In genomic region chr8:123891883-123892585, GRCm38 (mm10) we compare ENCODE assay signal across 8 mouse cellular contexts. TPM values are rescaled to one million over a fixed set of nuclear protein-coding genes. Genes with fewer than 3 reads are reported as not detected.
DNase-seq lines count a peak whose midpoint lies in the region; ATAC-seq and TF ChIP-seq lines count a peak whose summit lies in the region.

No protein-coding gene starts in this region.

- H3K36me3 ChIP-seq in forebrain, embryonic 16.5 days (ENCODE audit: control insufficient read depth, insufficient read depth), result no peaks in the 10 kb centered on the region
- H3K36me3 ChIP-seq in midbrain, embryonic 15.5 days (replicated peaks), result no peaks in the 10 kb centered on the region

- no peak for TF ChIP-seq CTCF in layer of hippocampus, adult 2 months (conservative IDR thresholded peaks at IDR 0.05)

- peaks cover 45% of the 10 kb centered on the region for H3K27me3 ChIP-seq in forebrain, embryonic 16.5 days (replicated peaks; ENCODE audit: control insufficient read depth, insufficient read depth, low read length)
- H3K27me3 ChIP-seq in midbrain, embryonic 15.5 days (replicated peaks), result peaks cover 48% of the 10 kb centered on the region

- ATAC-seq in forebrain, embryonic 16.5 days, result peak; percentile 82
- ATAC-seq in midbrain, embryonic 15.5 days (replicated peaks), result peak; percentile 93
- ATAC-seq in megakaryocyte progenitor cell, adult 5-6 weeks (replicated peaks; ENCODE audit: poor library complexity), result no peak

- H3K27ac ChIP-seq in forebrain, embryonic 16.5 days (ENCODE audit: low read length), result no peak overlapping the region; the same call in 1 of the 2 replicates
- H3K27ac ChIP-seq in layer of hippocampus, adult 2 months, result peak overlapping the region; percentile 97
- peak overlapping the region; percentile 70 for H3K27ac ChIP-seq in midbrain, embryonic 15.5 days

- under 1% methylated on average over 49 of the region's 49 CpGs for WGBS in forebrain, embryonic 16.5 days
- WGBS in midbrain, embryonic 15.5 days, result under 1% methylated on average over 49 of the region's 49 CpGs

- H3K4me2 ChIP-seq in forebrain, embryonic 16.5 days (ENCODE audit: low read length), result peak overlapping the region; percentile 83
- H3K4me2 ChIP-seq in midbrain, embryonic 15.5 days, result peak overlapping the region; percentile 75

- peak; percentile 13 for DNase-seq in adrenal gland, postnatal 25 days
- DNase-seq in adrenal gland, adult 18-20 months (ENCODE audit: low spot score in 2 of 2), result no peak
- peak; percentile 94 for DNase-seq in cerebellum, adult 11-12 months
- peak; percentile 82 to 88 for DNase-seq in layer of hippocampus, adult 2 months (ENCODE audit: low spot score in 2 of 2)
- no peak for DNase-seq in spleen, postnatal 14 days (ENCODE audit: low spot score in 2 of 2)

- peaks cover 13% of the 10 kb centered on the region for H3K4me1 ChIP-seq in forebrain, embryonic 16.5 days (replicated peaks; ENCODE audit: control insufficient read depth, insufficient read depth, low read length)
- peaks cover 17% of the 10 kb centered on the region for H3K4me1 ChIP-seq in midbrain, embryonic 15.5 days

- peak overlapping the region; percentile 62 for H3K4me3 ChIP-seq in forebrain, embryonic 16.5 days (replicated peaks; ENCODE audit: low read length)
- peak overlapping the region; percentile 62 for H3K4me3 ChIP-seq in layer of hippocampus, adult 2 months
- H3K4me3 ChIP-seq in midbrain, embryonic 15.5 days, result peak overlapping the region; percentile 42

- H3K9me3 ChIP-seq in forebrain, embryonic 16.5 days (ENCODE audit: control insufficient read depth, low read length), result no peaks in the 10 kb centered on the region
- H3K9me3 ChIP-seq in midbrain, embryonic 15.5 days, result no peaks in the 10 kb centered on the region

- peak overlapping the region; percentile 76 for H3K9ac ChIP-seq in forebrain, embryonic 16.5 days (replicated peaks; ENCODE audit: low read depth, low read length)
- H3K9ac ChIP-seq in midbrain, embryonic 15.5 days, result peak overlapping the region; percentile 52

RNA-seq across cellular contexts. Expression of gene Acta1, which starts 2.5 kb away (rescaled TPM):
- 1.5 TPM in 1 of 2 replicates, not detected in the other for total RNA-seq in adrenal gland, postnatal 25 days (2021)
- total RNA-seq in adrenal gland, adult 18-20 months (2021), result 10 to 100 TPM in 1 of 2 experiments, under 1 TPM in 1; 0.27 to 30.4 TPM
- polyA plus RNA-seq in forebrain, embryonic 16.5 days (2015; fragmentation: Nextera tagmentation; extraction: Ambion mirVana), result 6.3 and 6.6 TPM in 2 replicates
- 1 to 10 TPM; 6.0 to 6.5 TPM for total RNA-seq in layer of hippocampus, adult 2 months (2021)
- 6.6 TPM in 2 replicates for polyA plus RNA-seq in midbrain, embryonic 15.5 days (2015; fragmentation: Nextera tagmentation; extraction: Ambion mirVana)
- not detected in 2 replicates for total RNA-seq in megakaryocyte progenitor cell, adult 5-6 weeks (2015)
- not detected in 2 replicates for total RNA-seq in megakaryocyte progenitor cell, adult 5-6 weeks (2017)

RNA-seq across cellular contexts. Expression of gene Ccsap, which starts 32.0 kb away (rescaled TPM):
- 2.7 and 4.4 TPM in 2 replicates for total RNA-seq in adrenal gland, postnatal 25 days (2021)
- total RNA-seq in adrenal gland, adult 18-20 months (2021), result 1 to 10 TPM; 1.1 to 1.5 TPM
- 6.6 and 7.0 TPM in 2 replicates for polyA plus RNA-seq in forebrain, embryonic 16.5 days (2015; fragmentation: Nextera tagmentation; extraction: Ambion mirVana)
- total RNA-seq in layer of hippocampus, adult 2 months (2021), result 10 to 100 TPM; 62.3 to 62.7 TPM
- polyA plus RNA-seq in midbrain, embryonic 15.5 days (2015; fragmentation: Nextera tagmentation; extraction: Ambion mirVana), result 5.4 and 6.0 TPM in 2 replicates
- 5.3 and 6.9 TPM in 2 replicates for total RNA-seq in megakaryocyte progenitor cell, adult 5-6 weeks (2015)
- total RNA-seq in megakaryocyte progenitor cell, adult 5-6 weeks (2017), result 6.3 and 8.4 TPM in 2 replicates

RNA-seq across cellular contexts. Expression of gene Nup133, which starts 57.0 kb away (rescaled TPM):
- total RNA-seq in adrenal gland, postnatal 25 days (2021), result 18.8 and 22.0 TPM in 2 replicates
- 10 to 100 TPM; 13.9 to 17.1 TPM for total RNA-seq in adrenal gland, adult 18-20 months (2021)
- 31.5 and 31.8 TPM in 2 replicates for polyA plus RNA-seq in forebrain, embryonic 16.5 days (2015; fragmentation: Nextera tagmentation; extraction: Ambion mirVana)
- 10 to 100 TPM; 21.0 to 25.7 TPM for total RNA-seq in layer of hippocampus, adult 2 months (2021)
- 22.8 and 22.9 TPM in 2 replicates for polyA plus RNA-seq in midbrain, embryonic 15.5 days (2015; fragmentation: Nextera tagmentation; extraction: Ambion mirVana)
- 27.8 and 28.7 TPM in 2 replicates for total RNA-seq in megakaryocyte progenitor cell, adult 5-6 weeks (2015)
- total RNA-seq in megakaryocyte progenitor cell, adult 5-6 weeks (2017), result 28.2 and 33.0 TPM in 2 replicates

Comparison
In these comparisons a context has a peak if more than half of its experiments do, and no peak if none do; other contexts are left out.
1. DNase-seq: peak in adrenal gland, postnatal 25 days (single experiment), cerebellum, adult 11-12 months (single experiment) and layer of hippocampus, adult 2 months (2 of 2); none in adrenal gland, adult 18-20 months (0 of 2) and spleen, postnatal 14 days (0 of 2).
2. RNA of gene Ccsap, which starts 32.0 kb away (total RNA-seq): 62.3 to 62.7 TPM in layer of hippocampus, adult 2 months; 5.3 to 8.4 TPM in megakaryocyte progenitor cell, adult 5-6 weeks, 2.7 to 4.4 TPM in adrenal gland, postnatal 25 days and 1.1 to 1.5 TPM in adrenal gland, adult 18-20 months; every median in the first group is over 4 times any median in the second.
3. Peak in every context shown above with its lines, with median percentiles within 50 percentile points of each other: H3K4me3 ChIP-seq.